Comparison of ENCODE assay signal across 24 mouse cellular contexts in genomic region chr11:109797531-109797930, GRCm38 (mm10). TPM values are rescaled to one million over a fixed set of nuclear protein-coding genes. Genes with fewer than 3 reads are reported as not detected.
"Had no signal": no experiment of that assay in that cellular context is flagged by ENCODE, and none has a peak within 500 bp of the region (broad histone marks: within the 10 kb centered on the region; RNA-seq: fewer than 3 reads in every experiment).

No protein-coding gene starts in this region.

- H3K36me3 ChIP-seq: liver, embryonic 12.5 days; midbrain, embryonic 10.5 days; midbrain, embryonic 12.5 days; neural tube, embryonic 13.5 days; neural tube, embryonic 15.5 days had no signal

- ATAC-seq: liver, embryonic 12.5 days; midbrain, embryonic 16.5 days had no signal

- H3K4me2 ChIP-seq: liver, embryonic 12.5 days; midbrain, embryonic 12.5 days; neural tube, embryonic 13.5 days; neural tube, embryonic 15.5 days had no signal

- H3K9me3 ChIP-seq: liver, embryonic 12.5 days; midbrain, embryonic 10.5 days; midbrain, embryonic 12.5 days; neural tube, embryonic 13.5 days; neural tube, embryonic 15.5 days had no signal

- H3K9ac ChIP-seq: liver, embryonic 12.5 days; liver, embryonic 14.5 days; midbrain, embryonic 12.5 days; neural tube, embryonic 13.5 days; neural tube, embryonic 15.5 days had no signal

- H3K4me3 ChIP-seq: liver, embryonic 12.5 days; midbrain, embryonic 10.5 days; midbrain, embryonic 12.5 days; myocyte; neural tube, embryonic 13.5 days; neural tube, embryonic 15.5 days had no signal

- H3K27ac ChIP-seq: liver, embryonic 12.5 days; liver, embryonic 14.5 days; midbrain, embryonic 10.5 days; midbrain, embryonic 12.5 days; neural tube, embryonic 13.5 days; neural tube, embryonic 15.5 days had no signal

- H3K4me1 ChIP-seq: liver, embryonic 12.5 days; midbrain, embryonic 10.5 days; midbrain, embryonic 12.5 days; neural tube, embryonic 13.5 days; neural tube, embryonic 15.5 days had no signal

- H3K27me3 ChIP-seq: liver, embryonic 12.5 days; midbrain, embryonic 12.5 days; neural tube, embryonic 13.5 days; neural tube, embryonic 15.5 days had no signal

- DNase-seq: midbrain, embryonic 14.5 days; retina, postnatal 1 day; right cerebral cortex, adult 18-20 months; right cerebral cortex, postnatal 25 days; right cerebral cortex, postnatal 4 days; spleen, adult 18-20 months; thymus, adult 18-20 months; thymus, postnatal 14 days; thymus, postnatal 36 days had no signal

RNA-seq across cellular contexts. Expression of gene 1700012B07Rik, which starts 30.3 kb away (rescaled TPM):
- total RNA-seq: megakaryocyte, adult 5-6 weeks; megakaryocyte-erythroid progenitor cell, adult 5-6 weeks had no signal
- polyA plus RNA-seq: liver, embryonic 12.5 days; lung, embryonic 16.5 days; midbrain, embryonic 10.5 days; midbrain, embryonic 12.5 days; midbrain, embryonic 14.5 days; midbrain, embryonic 16.5 days; neural tube, embryonic 11.5 days; neural tube, embryonic 13.5 days; neural tube, embryonic 15.5 days; small intestine, adult 2 months; stomach, embryonic 14.5 days; stomach, embryonic 16.5 days had no signal
